Mouse (Mus musculus): ENCODE results near the gene Fbxo21. TPM values are rescaled to one million over a fixed set of nuclear protein-coding genes. Genes with fewer than 3 reads are reported as not detected.
A peak's percentile ranks its signal among the peaks of the same experiment; 100 is the strongest.

Gene Fbxo21
- total and polyA plus RNA-seq, 3 experiments = 33.6 to 37.8 (median 34.1) TPM

GRCm38 (mm10) chr5:117954429-117954828 is 22.1 kb upstream of the Fbxo21 start:
- Histone ChIP-seq H3K36me3 (ENCODE audit: control insufficient read depth, insufficient read depth, low read length) (no peaks in the 10 kb centered on the region), H3K4me3 (no peak overlapping the region), H3K9ac (ENCODE audit: low read depth, low read length) (no peak overlapping the region), H3K79me2 (replicated peaks; ENCODE audit: control insufficient read depth, insufficient read depth, low read length) (no peaks in the 10 kb centered on the region), H3K4me1 (ENCODE audit: control insufficient read depth, insufficient read depth, low read length) (no peaks in the 10 kb centered on the region), H3K27ac (no peak overlapping the region), H3K27me3 (ENCODE audit: control insufficient read depth, insufficient read depth, low read length) (no peaks in the 10 kb centered on the region)
- 75% methylated on average over 1 of the region's 1 CpGs for WGBS
- TF ChIP-seq POLR2A (IDR thresholded peaks at IDR 0.05; ENCODE audit: insufficient read depth, low read depth, low read length) (no peak), CTCF (IDR thresholded peaks at IDR 0.05) (no peak), EP300 (IDR thresholded peaks at IDR 0.05; ENCODE audit: insufficient read depth, low read depth, low read length) (no peak)
- intact Hi-C loops (cut with DNase I) = no loop called here
- no peak for DNase-seq

GRCm38 (mm10) chr5:117955675-117956420 is 20.7 kb upstream of the Fbxo21 start:
- Histone ChIP-seq H3K36me3 (ENCODE audit: control insufficient read depth, insufficient read depth, low read length) (no peaks in the 10 kb centered on the region), H3K27me3 (ENCODE audit: control insufficient read depth, insufficient read depth, low read length) (no peaks in the 10 kb centered on the region), H3K4me1 (ENCODE audit: control insufficient read depth, insufficient read depth, low read length) (no peaks in the 10 kb centered on the region), H3K27ac (no peak overlapping the region), H3K79me2 (replicated peaks; ENCODE audit: control insufficient read depth, insufficient read depth, low read length) (no peaks in the 10 kb centered on the region), H3K4me3 (no peak overlapping the region), H3K9ac (ENCODE audit: low read depth, low read length) (no peak overlapping the region)
- intact Hi-C loops (cut with DNase I) = no loop called here
- no peak for DNase-seq
- 26% methylated on average over 10 of the region's 10 CpGs for WGBS
- TF ChIP-seq CTCF (IDR thresholded peaks at IDR 0.05) = peak; percentile 73
- TF ChIP-seq POLR2A (IDR thresholded peaks at IDR 0.05; ENCODE audit: insufficient read depth, low read depth, low read length) = no peak

DNA sequence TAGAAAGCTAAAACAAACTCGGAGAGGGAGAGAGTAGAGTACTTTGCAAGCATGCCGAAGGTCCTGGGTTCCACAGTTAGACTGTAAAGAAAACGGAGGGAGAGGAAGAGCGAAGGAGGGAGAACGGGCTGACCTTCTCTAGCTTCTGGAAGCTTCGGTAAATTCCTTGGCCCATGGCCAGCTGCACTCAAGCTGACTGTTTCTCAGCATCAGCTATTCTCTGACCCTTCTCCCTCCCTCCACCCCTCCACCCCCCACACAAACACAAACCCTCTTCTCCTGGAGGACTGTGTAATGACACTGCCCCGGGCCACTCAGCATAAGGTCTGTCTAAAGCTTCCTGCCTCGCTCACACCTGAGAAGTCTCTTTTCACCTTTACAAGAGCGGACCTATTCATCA is 11.8 kb upstream of the Fbxo21 start:
- no peak for DNase-seq
- H3K4me1 ChIP-seq (ENCODE audit: control insufficient read depth, insufficient read depth, low read length) = no peaks in the 10 kb centered on the region

DNA sequence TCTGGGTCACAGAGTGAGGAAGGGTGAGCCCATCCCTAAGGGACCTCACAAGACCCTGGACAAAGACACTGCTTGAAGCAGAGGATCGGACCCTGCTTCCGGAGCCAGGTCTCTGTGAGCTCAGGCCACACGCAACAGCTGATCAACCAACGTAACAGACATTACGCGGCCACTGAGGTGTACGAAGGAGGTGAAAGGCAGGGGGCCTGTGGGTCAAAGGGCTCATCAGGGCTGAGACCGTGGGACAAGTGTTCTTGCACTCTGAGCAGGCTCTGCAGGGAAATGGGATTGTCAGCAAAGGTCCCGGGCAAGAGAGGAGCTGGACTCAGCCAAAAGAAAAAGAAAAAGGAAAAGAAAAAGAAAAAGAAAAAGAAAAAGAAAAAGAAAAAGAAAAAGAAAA is 9.6 kb upstream of the Fbxo21 start:
- H3K9ac ChIP-seq (ENCODE audit: low read depth, low read length) = no peak overlapping the region
- H3K36me3 ChIP-seq (ENCODE audit: control insufficient read depth, insufficient read depth, low read length) = no peaks in the 10 kb centered on the region
- no peak for TF ChIP-seq POLR2A (IDR thresholded peaks at IDR 0.05; ENCODE audit: insufficient read depth, low read depth, low read length)
- no peak for TF ChIP-seq CTCF (IDR thresholded peaks at IDR 0.05)
- TF ChIP-seq EP300 (IDR thresholded peaks at IDR 0.05; ENCODE audit: insufficient read depth, low read depth, low read length) = no peak
- no peaks in the 10 kb centered on the region for H3K79me2 ChIP-seq (replicated peaks; ENCODE audit: control insufficient read depth, insufficient read depth, low read length)
- intact Hi-C loops (cut with DNase I) = no loop called here
- DNase-seq = no peak
- 81% methylated on average over 9 of the region's 9 CpGs for WGBS
- no peak overlapping the region for H3K27ac ChIP-seq
- no peak overlapping the region for H3K4me3 ChIP-seq
- H3K4me1 ChIP-seq (ENCODE audit: control insufficient read depth, insufficient read depth, low read length) = no peaks in the 10 kb centered on the region
- no peaks in the 10 kb centered on the region for H3K27me3 ChIP-seq (ENCODE audit: control insufficient read depth, insufficient read depth, low read length)

More for the DNA sequence above, 11.8 kb upstream of the Fbxo21 start:
- Histone ChIP-seq H3K79me2 (replicated peaks; ENCODE audit: control insufficient read depth, insufficient read depth, low read length) (no peaks in the 10 kb centered on the region), H3K27me3 (ENCODE audit: control insufficient read depth, insufficient read depth, low read length) (no peaks in the 10 kb centered on the region), H3K9ac (ENCODE audit: low read depth, low read length) (no peak overlapping the region), H3K4me3 (no peak overlapping the region), H3K27ac (no peak overlapping the region), H3K36me3 (ENCODE audit: control insufficient read depth, insufficient read depth, low read length) (no peaks in the 10 kb centered on the region)
- TF ChIP-seq CTCF (IDR thresholded peaks at IDR 0.05) (no peak), POLR2A (IDR thresholded peaks at IDR 0.05; ENCODE audit: insufficient read depth, low read depth, low read length) (no peak), EP300 (IDR thresholded peaks at IDR 0.05; ENCODE audit: insufficient read depth, low read depth, low read length) (no peak)
- intact Hi-C loops (cut with DNase I) = no loop called here
- 31% methylated on average over 9 of the region's 9 CpGs for WGBS

DNA sequence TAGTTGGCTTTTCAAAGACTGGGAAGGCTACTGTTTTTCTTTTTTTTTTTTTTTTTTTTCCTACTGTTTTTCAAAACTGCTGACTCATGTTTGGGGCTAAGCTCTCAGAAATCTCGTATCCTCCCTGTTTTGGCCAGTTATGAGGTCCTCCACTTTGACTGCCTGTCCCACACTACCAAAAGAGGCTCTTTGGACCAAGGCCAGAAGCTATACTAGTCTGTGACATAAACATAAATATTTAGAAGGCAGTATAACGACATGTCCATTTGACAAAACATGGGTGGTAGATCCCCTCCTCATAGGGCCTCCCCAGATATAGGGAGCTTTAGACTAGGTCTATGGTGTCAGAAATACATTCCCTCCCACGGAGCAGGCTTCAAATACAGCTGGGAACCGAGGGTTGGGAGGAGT is 8.9 kb upstream of the Fbxo21 start:
- Histone ChIP-seq H3K79me2 (replicated peaks; ENCODE audit: control insufficient read depth, insufficient read depth, low read length) (no peaks in the 10 kb centered on the region), H3K4me1 (ENCODE audit: control insufficient read depth, insufficient read depth, low read length) (no peaks in the 10 kb centered on the region), H3K36me3 (ENCODE audit: control insufficient read depth, insufficient read depth, low read length) (no peaks in the 10 kb centered on the region), H3K27ac (no peak overlapping the region), H3K9ac (ENCODE audit: low read depth, low read length) (no peak overlapping the region), H3K4me3 (no peak overlapping the region), H3K27me3 (ENCODE audit: control insufficient read depth, insufficient read depth, low read length) (no peaks in the 10 kb centered on the region)
- no peak for TF ChIP-seq EP300 (IDR thresholded peaks at IDR 0.05; ENCODE audit: insufficient read depth, low read depth, low read length)
- TF ChIP-seq CTCF (IDR thresholded peaks at IDR 0.05) = no peak
- no peak for TF ChIP-seq POLR2A (IDR thresholded peaks at IDR 0.05; ENCODE audit: insufficient read depth, low read depth, low read length)
- WGBS = 33% methylated on average over 4 of the region's 4 CpGs
- no peak for DNase-seq
- intact Hi-C loops (cut with DNase I) = no loop called here

DNA sequence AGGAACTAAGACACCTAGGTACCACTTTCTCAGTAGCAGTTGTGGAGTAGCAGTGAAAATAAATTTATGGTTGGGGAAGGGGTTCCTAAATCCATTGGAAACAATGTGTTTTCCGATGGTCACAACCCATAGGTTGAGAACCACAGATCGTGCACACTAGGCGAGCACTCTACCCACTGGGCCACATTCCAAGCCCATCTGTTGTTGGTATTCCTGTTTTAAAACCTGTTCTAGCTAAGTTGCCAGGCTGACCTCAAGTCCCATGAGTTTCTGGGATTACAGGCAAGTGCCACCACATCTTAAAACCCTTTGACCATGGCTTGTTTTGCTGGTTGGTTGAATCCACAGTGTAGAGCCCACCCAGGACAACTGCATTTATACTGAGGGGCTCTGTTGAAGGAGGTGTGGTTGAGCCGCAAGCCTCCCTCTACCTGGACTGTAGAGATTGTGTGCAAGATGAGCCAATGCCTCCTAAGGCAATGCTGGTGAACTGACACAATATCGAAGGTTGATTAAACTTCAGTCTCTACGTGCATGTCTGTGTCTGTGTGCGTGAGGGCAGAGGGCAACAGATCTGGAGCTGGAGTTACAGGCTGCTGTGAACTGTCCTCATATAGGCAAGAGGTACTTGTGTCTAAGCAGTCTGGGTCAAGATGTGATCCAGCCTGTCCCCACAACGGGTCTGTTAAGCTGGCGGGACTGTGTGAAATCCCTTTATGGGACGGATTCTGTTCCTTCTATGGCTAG is 6.7 kb upstream of the Fbxo21 start:
- Histone ChIP-seq H3K27me3 (ENCODE audit: control insufficient read depth, insufficient read depth, low read length) (no peaks in the 10 kb centered on the region), H3K36me3 (ENCODE audit: control insufficient read depth, insufficient read depth, low read length) (no peaks in the 10 kb centered on the region), H3K4me1 (ENCODE audit: control insufficient read depth, insufficient read depth, low read length) (no peaks in the 10 kb centered on the region), H3K9ac (ENCODE audit: low read depth, low read length) (no peak overlapping the region), H3K4me3 (no peak overlapping the region), H3K79me2 (replicated peaks; ENCODE audit: control insufficient read depth, insufficient read depth, low read length) (no peaks in the 10 kb centered on the region), H3K27ac (no peak overlapping the region)
- WGBS = 90% methylated on average over 10 of the region's 10 CpGs
- intact Hi-C loops (cut with DNase I) = no loop called here
- DNase-seq = no peak
- TF ChIP-seq POLR2A (IDR thresholded peaks at IDR 0.05; ENCODE audit: insufficient read depth, low read depth, low read length) (no peak), EP300 (IDR thresholded peaks at IDR 0.05; ENCODE audit: insufficient read depth, low read depth, low read length) (no peak), CTCF (IDR thresholded peaks at IDR 0.05) (no peak)
